Mouse (Mus musculus) forebrain, embryonic 12.5 days (tissue): ENCODE results near the gene Pus7. TPM values are rescaled to one million over a fixed set of nuclear protein-coding genes. Genes with fewer than 3 reads are reported as not detected.
A peak's percentile ranks its signal among the peaks of the same experiment; 100 is the strongest.

Experiments used
- ATAC-seq: fragments of 200-750 bp; cut with Nextera tagmentation; 2 replicates; pipeline ENCODE4 v1.8.0; 2017; ENCODE audit warnings: moderate TSS enrichment; ENCODE audit not compliant: low FRiP score
- H3K27ac ChIP-seq: fragments of 300-500 bp; sonication (generic); 2 replicates; pipeline ENCODE4 v1.5.1; 2016; ENCODE audit warnings: mild to moderate bottlenecking
- H3K27me3 ChIP-seq: fragments of 300-500 bp; sonication (generic); 2 replicates; pipeline ENCODE4 v1.6.1; 2016; ENCODE audit warnings: mild to moderate bottlenecking
- H3K36me3 ChIP-seq: fragments of 300-500 bp; sonication (generic); replicated peaks from 2 replicates; pipeline ENCODE4 v1.6.1; 2016; ENCODE audit warnings: mild to moderate bottlenecking
- H3K4me1 ChIP-seq: fragments of 300-500 bp; sonication (generic); 2 replicates; pipeline ENCODE4 v1.6.1; 2016
- H3K4me2 ChIP-seq: fragments of 300-500 bp; sonication (generic); 2 replicates; pipeline ENCODE4 v1.6.1; 2016; ENCODE audit warnings: mild to moderate bottlenecking, moderate library complexity
- H3K4me3 ChIP-seq: fragments of 300-500 bp; sonication (generic); replicated peaks from 2 replicates; pipeline ENCODE4 v1.5.1; 2016; ENCODE audit warnings: mild to moderate bottlenecking
- H3K9ac ChIP-seq: fragments of 300-500 bp; sonication (generic); 2 replicates; pipeline ENCODE4 v1.6.1; 2016; ENCODE audit warnings: mild to moderate bottlenecking
- H3K9me3 ChIP-seq: fragments of 300-500 bp; sonication (generic); 2 replicates; pipeline ENCODE4 v1.6.1; 2016
- WGBS: fragments of 180-500 bp; shearing (Covaris S2); methylation state at CpG from one replicate; pipeline ENCODE4 v1.1.7; 2016; 5-methylcytosine and 5-hydroxymethylcytosine counted together
- polyA plus RNA-seq: library from polyadenylated mRNA; unstranded; fragments of >200 nt; fragmentation: Nextera tagmentation; extraction: Ambion mirVana; gene quantifications from 2 replicates; pipeline ENCODE4 v1.2.1, GENCODE M21; 2016

The Pus7 gene
- polyA plus RNA-seq, 1 experiment from 2014 or later, result 28.9 TPM

DNA sequence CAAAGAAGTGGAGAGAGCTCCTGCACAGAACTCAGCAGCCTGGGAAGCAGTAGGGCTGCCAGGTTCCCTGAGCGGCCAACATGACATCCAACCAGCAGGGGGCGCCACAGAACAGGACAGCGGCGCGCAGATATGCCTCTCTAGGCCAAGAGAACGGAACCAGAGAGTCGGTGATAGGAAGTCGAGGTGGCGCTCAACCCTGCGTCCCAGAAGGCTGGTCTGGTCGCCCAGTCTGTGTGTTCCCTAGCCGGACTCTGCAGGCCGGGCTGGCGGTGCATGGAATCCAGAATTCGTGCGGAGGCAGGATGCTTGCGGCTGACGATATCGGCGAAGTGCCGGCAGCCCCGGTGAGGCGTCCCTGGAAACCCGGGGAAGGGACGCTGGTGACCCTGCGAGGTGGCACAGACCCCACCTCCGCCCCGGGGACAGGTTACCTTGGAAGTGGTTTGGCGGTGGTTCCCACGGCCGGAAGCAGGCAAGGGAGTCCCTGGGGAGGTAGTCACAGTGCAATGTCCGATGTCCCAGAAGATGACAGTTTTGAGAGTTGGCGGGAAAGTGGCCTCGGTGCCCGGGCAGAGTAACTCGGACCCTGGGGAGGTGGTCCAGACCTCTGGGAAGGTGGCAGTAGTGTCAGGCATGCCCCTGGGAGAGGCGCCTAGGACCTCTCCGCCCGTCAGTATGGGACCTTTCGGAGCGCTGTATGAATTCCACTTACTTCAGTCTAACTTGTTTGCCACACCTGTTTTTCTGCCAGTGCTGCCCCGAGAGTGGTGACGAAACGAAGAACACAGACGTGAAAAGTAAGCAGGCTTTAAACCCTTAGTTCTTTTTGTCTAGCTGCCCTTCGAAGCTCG lies 4.3 kb upstream of the Pus7 start, which contains the start of gene Rint1:
TSS of gene Rint1 (plus strand) at position 176 of the 854 bp plus-strand sequence.
- Histone ChIP-seq H3K36me3 (no peaks in the 10 kb centered on the region), H3K4me2 (peak within 1 kb of the TSS; percentile 96), H3K27me3 (no peaks in the 10 kb centered on the region), H3K4me3 (peak within 1 kb of the TSS; percentile 79), H3K9ac (peak within 1 kb of the TSS; percentile 86), H3K27ac (peak within 1 kb of the TSS; percentile 66), H3K4me1 (peaks cover 12% of the 10 kb centered on the region), H3K9me3 (no peaks in the 10 kb centered on the region)
- peak; percentile 87 for ATAC-seq
- 3% methylated on average over 47 of the region's 47 CpGs for WGBS

DNA sequence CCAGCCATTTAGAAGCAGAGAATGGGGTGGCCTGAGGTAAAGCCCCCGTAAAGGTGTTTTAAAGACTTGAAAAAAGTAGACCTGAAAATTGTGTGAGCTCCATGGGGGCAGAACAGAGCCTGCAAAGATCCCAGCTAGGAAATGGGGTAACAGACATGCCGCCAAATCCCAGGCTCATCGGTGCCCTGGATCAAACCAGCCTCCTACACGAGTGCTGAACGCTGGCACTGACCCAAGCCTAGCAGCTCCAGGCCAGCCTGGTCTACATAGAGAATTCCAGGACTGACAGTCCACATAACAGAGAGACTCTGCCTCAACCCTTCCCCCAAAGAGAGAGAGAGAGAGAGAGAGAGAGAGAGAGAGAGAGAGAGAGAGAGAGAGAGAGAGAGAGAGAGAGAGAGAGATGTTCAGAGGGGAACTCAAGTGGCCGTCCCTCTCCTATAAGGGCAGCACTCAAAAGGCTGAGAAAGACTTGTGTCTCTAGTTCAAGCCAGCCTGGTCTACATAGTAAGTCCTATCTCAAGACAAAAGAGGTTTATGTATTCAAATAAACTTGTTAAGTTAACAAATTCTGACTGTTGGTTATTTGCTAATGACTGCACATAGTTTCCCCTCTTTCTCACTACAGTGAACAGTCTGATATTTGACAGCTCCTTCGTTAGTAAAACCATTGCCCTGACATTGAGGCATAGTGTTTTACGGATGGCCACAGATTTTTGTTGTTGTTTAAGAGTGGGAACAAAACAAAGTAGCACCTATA lies 1.3 kb downstream of the Pus7 start:
- Histone ChIP-seq H3K4me1 (peaks cover 18% of the 10 kb centered on the region), H3K36me3 (no peaks in the 10 kb centered on the region), H3K27me3 (no peaks in the 10 kb centered on the region), H3K27ac (no peak overlapping the region), H3K4me3 (peak overlapping the region; percentile 88), H3K9ac (peak overlapping the region; percentile 80; the same call in 1 of the 2 replicates), H3K4me2 (peak overlapping the region; percentile 73), H3K9me3 (no peaks in the 10 kb centered on the region)
- no peak for ATAC-seq
- WGBS, result 47% methylated on average over 8 of the region's 8 CpGs

DNA sequence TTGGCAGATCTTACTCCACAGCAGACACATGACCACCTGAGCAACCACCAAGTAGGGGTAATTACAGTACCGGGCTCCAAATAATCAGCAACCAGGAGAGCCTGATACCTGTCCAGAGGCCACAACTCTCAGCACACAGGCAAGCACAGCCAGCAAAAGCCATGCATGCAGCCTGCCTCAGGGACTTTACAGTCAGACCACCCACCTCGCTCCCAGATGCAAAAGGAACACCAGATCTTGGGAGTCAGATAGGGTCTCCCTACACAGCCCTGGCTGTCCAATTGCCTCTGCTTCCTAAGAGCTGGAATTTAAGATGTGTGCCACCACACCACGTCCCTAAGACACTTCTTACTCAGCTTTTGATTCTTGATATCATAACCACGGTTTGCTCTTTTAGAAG lies 2.3 kb downstream of the Pus7 start:
- peaks cover 18% of the 10 kb centered on the region for H3K4me1 ChIP-seq
- H3K27ac ChIP-seq, result no peak overlapping the region
- no peaks in the 10 kb centered on the region for H3K9me3 ChIP-seq
- no peak overlapping the region for H3K4me3 ChIP-seq
- no peak overlapping the region for H3K4me2 ChIP-seq
- no peak for ATAC-seq
- H3K36me3 ChIP-seq, result no peaks in the 10 kb centered on the region; the same call in 1 of the 2 replicates
- H3K27me3 ChIP-seq, result no peaks in the 10 kb centered on the region
- WGBS, result 79% methylated on average over 4 of the region's 4 CpGs
- H3K9ac ChIP-seq, result no peak overlapping the region

DNA sequence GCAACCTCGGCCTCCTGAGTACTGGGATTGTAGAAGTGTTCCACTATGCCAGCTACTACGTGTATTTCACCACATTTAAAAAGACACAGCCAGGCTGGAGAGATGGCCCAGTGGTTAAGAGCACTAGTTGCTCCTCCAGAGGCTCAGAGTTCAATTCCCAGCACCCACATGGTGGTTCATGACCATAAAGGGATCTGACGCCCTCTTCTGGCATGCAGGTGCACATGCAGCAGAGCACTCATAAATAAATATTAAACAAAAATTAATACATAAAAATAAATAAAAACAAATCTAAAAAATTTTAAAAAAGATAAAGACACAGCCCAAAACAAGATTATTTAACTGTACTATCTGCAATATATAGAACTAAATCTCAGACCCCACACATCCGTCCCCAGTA lies 3.0 kb downstream of the Pus7 start:
- Histone ChIP-seq H3K4me3 (no peak overlapping the region), H3K27ac (no peak overlapping the region), H3K4me2 (no peak overlapping the region), H3K9me3 (no peaks in the 10 kb centered on the region), H3K27me3 (no peaks in the 10 kb centered on the region), H3K4me1 (peaks cover 18% of the 10 kb centered on the region), H3K36me3 (peaks cover 2% of the 10 kb centered on the region; the same call in 1 of the 2 replicates), H3K9ac (no peak overlapping the region)
- WGBS, result 87% methylated on average over 4 of the region's 4 CpGs
- no peak for ATAC-seq

DNA sequence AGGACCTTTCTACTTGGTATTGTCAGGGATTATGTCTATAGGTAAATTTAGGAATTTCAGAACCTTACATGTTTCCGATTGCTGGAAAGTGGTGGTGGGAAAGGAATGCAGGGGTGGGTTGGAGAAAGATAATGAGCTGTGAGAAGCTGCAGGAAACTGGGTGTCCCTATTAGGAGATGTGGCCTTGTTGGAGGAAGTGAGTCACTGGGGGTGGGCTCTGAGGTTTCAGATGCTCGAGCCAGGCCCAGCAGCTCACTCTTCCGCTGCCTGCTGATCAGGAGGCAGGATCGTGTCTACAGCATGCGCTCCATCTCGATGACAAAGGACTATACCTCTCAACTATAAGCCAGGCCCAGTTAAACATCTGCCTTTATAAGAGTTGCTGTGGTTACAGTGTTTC lies 9.3 kb downstream of the Pus7 start:
- Histone ChIP-seq H3K27me3 (no peaks in the 10 kb centered on the region), H3K4me3 (no peak overlapping the region), H3K36me3 (peaks cover 21% of the 10 kb centered on the region), H3K4me2 (no peak overlapping the region), H3K27ac (no peak overlapping the region), H3K9me3 (no peaks in the 10 kb centered on the region), H3K4me1 (no peaks in the 10 kb centered on the region), H3K9ac (no peak overlapping the region)
- ATAC-seq, result no peak
- 83% methylated on average over 6 of the region's 6 CpGs for WGBS

DNA sequence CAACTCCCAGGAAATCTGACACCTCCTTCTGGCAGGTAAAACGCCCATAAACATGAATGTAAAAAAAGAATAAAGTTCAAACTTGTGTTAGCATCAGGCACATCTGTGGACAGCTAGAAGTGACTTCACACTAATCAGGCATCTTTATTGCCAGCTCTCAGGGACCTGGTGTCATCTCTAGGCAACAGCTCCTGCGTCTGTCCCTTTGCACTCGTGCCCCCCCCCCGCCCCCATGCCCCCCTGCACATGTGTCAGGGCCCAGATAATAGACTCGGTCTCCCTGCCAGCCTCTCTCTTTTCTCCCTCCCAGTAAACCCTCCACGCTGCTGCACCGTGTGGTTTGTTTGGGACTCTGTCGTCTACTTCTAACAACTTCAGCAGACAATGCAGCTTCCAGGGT lies 12.4 kb downstream of the Pus7 start:
- H3K27me3 ChIP-seq, result no peaks in the 10 kb centered on the region
- H3K9ac ChIP-seq, result no peak overlapping the region
- no peak overlapping the region for H3K4me2 ChIP-seq
- no peaks in the 10 kb centered on the region for H3K9me3 ChIP-seq
- no peak overlapping the region for H3K27ac ChIP-seq
- H3K36me3 ChIP-seq, result peaks cover 44% of the 10 kb centered on the region
- H3K4me1 ChIP-seq, result no peaks in the 10 kb centered on the region
- WGBS, result 62% methylated on average over 8 of the region's 8 CpGs
- H3K4me3 ChIP-seq, result no peak overlapping the region
- ATAC-seq, result no peak

DNA sequence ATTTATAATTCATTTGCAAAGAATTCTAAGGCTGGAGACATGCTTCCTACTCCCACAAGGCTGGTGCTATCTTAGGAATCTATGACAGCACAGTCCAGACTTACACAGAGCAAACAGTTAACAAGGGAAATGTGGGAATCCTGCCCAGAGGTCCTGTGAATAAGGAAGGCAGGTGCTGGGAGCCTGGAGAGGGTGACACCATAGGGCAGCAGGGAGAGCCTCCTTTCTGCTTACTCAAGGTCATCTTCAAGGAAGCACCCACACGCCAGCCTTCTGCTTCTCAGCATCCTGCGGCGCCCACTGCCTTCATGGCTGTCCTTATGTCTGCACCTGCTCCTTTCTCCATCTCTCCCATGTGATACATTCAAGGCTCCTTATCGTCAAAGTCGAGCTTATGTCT lies 19.0 kb downstream of the Pus7 start:
- Histone ChIP-seq H3K27ac (no peak overlapping the region), H3K9me3 (no peaks in the 10 kb centered on the region), H3K27me3 (no peaks in the 10 kb centered on the region), H3K4me1 (no peaks in the 10 kb centered on the region), H3K9ac (no peak overlapping the region), H3K4me3 (no peak overlapping the region), H3K4me2 (no peak overlapping the region), H3K36me3 (peaks cover 50% of the 10 kb centered on the region)
- ATAC-seq, result no peak
- whole genome bisulfite sequencing, result 95% methylated on average over 5 of the region's 5 CpGs

DNA sequence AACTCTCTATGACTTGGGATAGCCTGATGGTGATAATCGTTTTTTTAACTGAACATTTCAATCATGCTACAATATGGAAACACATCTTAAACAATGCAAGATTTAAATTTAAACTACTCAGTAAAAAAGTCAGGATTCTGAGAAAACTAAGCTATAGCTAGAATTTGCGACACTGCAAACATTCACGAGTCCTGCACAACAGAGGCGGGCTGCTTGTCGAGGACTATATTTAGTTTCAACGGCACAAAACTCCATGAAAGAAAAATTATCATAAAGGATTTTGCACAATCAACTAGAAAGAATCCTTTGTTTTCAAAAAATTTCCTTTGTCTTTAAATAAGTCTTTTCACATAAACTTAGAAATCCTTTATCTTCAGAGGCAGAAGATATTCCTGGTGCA lies 21.0 kb downstream of the Pus7 start:
- H3K27me3 ChIP-seq, result no peaks in the 10 kb centered on the region
- no peak overlapping the region for H3K4me3 ChIP-seq
- 93% methylated on average over 6 of the region's 6 CpGs for WGBS
- no peak overlapping the region for H3K27ac ChIP-seq
- H3K9ac ChIP-seq, result no peak overlapping the region
- H3K9me3 ChIP-seq, result no peaks in the 10 kb centered on the region
- no peak overlapping the region for H3K4me2 ChIP-seq
- ATAC-seq, result no peak
- H3K4me1 ChIP-seq, result no peaks in the 10 kb centered on the region
- peaks cover 40% of the 10 kb centered on the region for H3K36me3 ChIP-seq

DNA sequence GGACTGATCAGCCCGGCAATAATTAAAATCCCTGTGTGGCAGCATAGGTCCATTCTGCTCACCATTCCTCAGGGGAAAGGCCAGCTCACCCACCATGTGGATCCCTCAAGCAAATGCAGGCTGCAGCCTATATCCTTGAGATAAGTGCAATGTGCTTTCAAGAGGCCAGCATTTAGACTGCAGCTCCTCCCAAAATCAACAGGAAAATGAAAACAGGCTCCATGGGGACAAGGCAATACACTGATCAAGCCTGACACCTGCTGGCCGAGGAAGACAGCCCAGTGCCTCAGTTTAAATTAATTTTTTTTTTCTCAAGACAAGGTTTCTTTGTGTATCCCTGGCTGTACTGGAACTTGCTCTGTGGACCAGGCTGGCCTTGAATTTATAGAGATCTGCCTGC lies 24.9 kb downstream of the Pus7 start:
- no peaks in the 10 kb centered on the region for H3K27me3 ChIP-seq
- H3K27ac ChIP-seq, result no peak overlapping the region
- no peak overlapping the region for H3K4me2 ChIP-seq
- no peaks in the 10 kb centered on the region for H3K9me3 ChIP-seq
- no peaks in the 10 kb centered on the region for H3K4me1 ChIP-seq
- 67% methylated on average over 2 of the region's 2 CpGs for WGBS
- H3K4me3 ChIP-seq, result no peak overlapping the region
- no peak for ATAC-seq
- H3K36me3 ChIP-seq, result peaks cover 37% of the 10 kb centered on the region
- H3K9ac ChIP-seq, result no peak overlapping the region

DNA sequence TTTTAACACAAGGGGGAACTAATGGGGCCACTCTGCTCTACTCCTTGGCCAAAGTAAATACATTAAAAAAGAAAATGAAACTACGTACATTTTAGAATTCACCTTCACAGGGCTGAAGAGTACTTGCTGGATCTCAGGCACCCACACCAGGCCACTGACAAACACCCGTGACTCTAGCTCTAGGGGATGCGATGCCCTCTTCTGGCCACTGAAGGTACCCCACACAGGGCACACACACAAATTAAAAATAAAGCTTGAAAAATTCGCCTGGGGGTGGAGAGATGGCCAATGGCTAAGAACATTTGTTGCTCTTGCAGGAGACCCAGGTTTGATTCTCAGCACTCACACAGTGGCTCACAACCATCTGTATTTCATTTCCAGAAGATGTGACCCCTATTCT lies 27.1 kb downstream of the Pus7 start:
- H3K4me3 ChIP-seq, result no peak overlapping the region
- ATAC-seq, result no peak
- no peaks in the 10 kb centered on the region for H3K4me1 ChIP-seq
- no peak overlapping the region for H3K9ac ChIP-seq
- WGBS, result 95% methylated on average over 4 of the region's 4 CpGs
- no peaks in the 10 kb centered on the region for H3K27me3 ChIP-seq
- H3K9me3 ChIP-seq, result no peaks in the 10 kb centered on the region
- H3K4me2 ChIP-seq, result no peak overlapping the region
- peaks cover 34% of the 10 kb centered on the region for H3K36me3 ChIP-seq
- no peak overlapping the region for H3K27ac ChIP-seq

DNA sequence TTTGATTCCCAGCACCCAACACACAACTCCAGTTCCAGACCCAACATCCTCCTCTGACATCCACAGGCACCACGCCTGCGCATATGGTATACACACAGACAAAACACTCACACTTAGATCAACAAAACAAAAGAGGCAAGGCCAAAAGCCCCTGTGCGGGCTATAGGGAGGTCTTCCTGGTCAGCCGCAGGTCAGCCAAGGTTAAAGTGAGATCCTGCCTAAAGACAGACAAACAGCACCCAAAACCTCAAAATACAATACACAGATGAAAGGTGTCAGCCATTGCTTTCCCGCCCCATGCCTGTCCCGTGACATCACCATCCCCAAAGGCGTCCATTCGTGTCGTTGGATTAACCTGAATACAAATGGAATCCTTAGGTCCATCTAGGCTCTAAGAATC lies 27.9 kb downstream of the Pus7 start:
- Histone ChIP-seq H3K27me3 (no peaks in the 10 kb centered on the region), H3K4me3 (no peak overlapping the region), H3K27ac (no peak overlapping the region), H3K4me2 (no peak overlapping the region), H3K9me3 (no peaks in the 10 kb centered on the region), H3K4me1 (no peaks in the 10 kb centered on the region), H3K9ac (no peak overlapping the region), H3K36me3 (peaks cover 32% of the 10 kb centered on the region)
- no peak for ATAC-seq
- 98% methylated on average over 9 of the region's 9 CpGs for WGBS

DNA sequence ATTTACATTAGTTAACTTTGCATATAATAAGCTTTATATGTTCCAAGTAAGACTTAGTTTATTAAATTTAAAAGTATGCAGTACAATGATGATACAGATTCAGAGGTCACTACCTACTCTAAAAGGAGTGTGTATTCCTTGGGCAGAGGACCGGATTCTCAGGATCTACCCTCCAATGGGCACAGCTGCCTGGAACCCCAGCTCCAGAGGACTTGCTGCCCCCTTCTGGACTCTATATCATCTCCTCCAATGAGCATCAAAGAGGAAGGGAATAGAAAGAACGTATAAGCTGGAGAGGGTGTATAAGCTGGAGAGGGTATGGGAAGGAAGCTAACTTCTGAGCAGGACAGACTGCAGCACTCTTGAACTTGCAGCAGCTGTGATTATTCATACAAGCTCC lies 33.6 kb downstream of the Pus7 start:
- H3K4me2 ChIP-seq, result no peak overlapping the region

More for the DNA sequence above, 33.6 kb downstream of the Pus7 start:
- Histone ChIP-seq H3K9ac (no peak overlapping the region), H3K4me3 (no peak overlapping the region), H3K4me1 (no peaks in the 10 kb centered on the region), H3K9me3 (no peaks in the 10 kb centered on the region), H3K36me3 (peaks cover 41% of the 10 kb centered on the region), H3K27me3 (no peaks in the 10 kb centered on the region), H3K27ac (no peak overlapping the region)
- no peak for ATAC-seq
- 78% methylated on average over 2 of the region's 2 CpGs for WGBS
